Mouse (Mus musculus) lung, postnatal 10 days (tissue): ENCODE data around the gene Bicra.

ENCODE experiments used
- DNase-seq: peaks from one replicate; pipeline ENCODE4 v3.0.0; 2021

The Bicra gene

GRCm38 (mm10) chr7:15933437-15934359, 114.0 kb downstream of the Bicra start:
- DNase-seq, result peak; percentile 78

- DNase-seq, result no peak
Observed at GRCm38 (mm10) chr7:15931635-15932034, 116.1 kb downstream of the Bicra start.

- no peak for DNase-seq
Observed at GRCm38 (mm10) chr7:15930543-15930942, 117.2 kb downstream of the Bicra start.

- DNase-seq, result peak; percentile 84
Observed at GRCm38 (mm10) chr7:15929910-15930309, 117.8 kb downstream of the Bicra start.

GRCm38 (mm10) chr7:15922220-15922773, 125.4 kb downstream of the Bicra start, which contains the start of gene Selenow:
TSS of gene Selenow (minus strand) at chr7:15922402.
- DNase-seq, result peak; percentile 94

- peak; percentile 53 for DNase-seq
Observed at GRCm38 (mm10) chr7:15921796-15922195, 125.9 kb downstream of the Bicra start.
